Mouse (Mus musculus): ENCODE measurements around the gene Gm3460. TPM values are rescaled to one million over a fixed set of nuclear protein-coding genes. Genes with fewer than 3 reads are reported as not detected.
"Not testable (repeated sequence)": the region's sequence is repeated elsewhere in the genome, so short reads cannot be mapped to it uniquely, and the experiment has no call there.

The Gm3460 gene
- polyA plus RNA-seq (2012; rRNA removed) = 2.7 and 3.3 TPM in 2 replicates

GRCm38 (mm10) chr14:6622318-6622717, at the start of gene Gm3460:
Gene Gm3460 (minus strand): TSS chr14:6622418.
- H3K36me3 ChIP-seq (ENCODE audit: control insufficient read depth, insufficient read depth, low read length); H3K4me3 ChIP-seq (ENCODE audit: control insufficient read depth, low read depth, low read length); H3K4me1 ChIP-seq (ENCODE audit: control insufficient read depth, insufficient read depth, low read length); H3K27me3 ChIP-seq (ENCODE audit: control insufficient read depth, insufficient read depth, low read length); H3K27ac ChIP-seq (ENCODE audit: control insufficient read depth, insufficient read depth, low read depth, low read length): not testable (repeated sequence)

- H3K4me1 ChIP-seq (ENCODE audit: control insufficient read depth, insufficient read depth, low read length); H3K27me3 ChIP-seq (ENCODE audit: control insufficient read depth, insufficient read depth, low read length); H3K4me3 ChIP-seq (ENCODE audit: control insufficient read depth, low read depth, low read length); H3K36me3 ChIP-seq (ENCODE audit: control insufficient read depth, insufficient read depth, low read length); H3K27ac ChIP-seq (ENCODE audit: control insufficient read depth, insufficient read depth, low read depth, low read length): not testable (repeated sequence)
Observed at GRCm38 (mm10) chr14:6606436-6606835, 15.8 kb downstream of the Gm3460 start.

GRCm38 (mm10) chr14:6605004-6605403, 17.2 kb downstream of the Gm3460 start:
- H3K27ac ChIP-seq (ENCODE audit: control insufficient read depth, insufficient read depth, low read depth, low read length); H3K36me3 ChIP-seq (ENCODE audit: control insufficient read depth, insufficient read depth, low read length); H3K4me3 ChIP-seq (ENCODE audit: control insufficient read depth, low read depth, low read length); H3K27me3 ChIP-seq (ENCODE audit: control insufficient read depth, insufficient read depth, low read length); H3K4me1 ChIP-seq (ENCODE audit: control insufficient read depth, insufficient read depth, low read length): not testable (repeated sequence)

GRCm38 (mm10) chr14:6604551-6604950, 17.7 kb downstream of the Gm3460 start:
- H3K4me1 ChIP-seq (ENCODE audit: control insufficient read depth, insufficient read depth, low read length); H3K27ac ChIP-seq (ENCODE audit: control insufficient read depth, insufficient read depth, low read depth, low read length); H3K36me3 ChIP-seq (ENCODE audit: control insufficient read depth, insufficient read depth, low read length); H3K27me3 ChIP-seq (ENCODE audit: control insufficient read depth, insufficient read depth, low read length): not testable (repeated sequence)
- peak overlapping the region; percentile 8; the same call in 1 of the 2 replicates for H3K4me3 ChIP-seq (ENCODE audit: control insufficient read depth, low read depth, low read length)

GRCm38 (mm10) chr14:6590513-6590912, 31.7 kb downstream of the Gm3460 start, which contains the start of gene Gm3629:
Gene Gm3629 (minus strand): TSS chr14:6590613.
- H3K4me1 ChIP-seq (ENCODE audit: control insufficient read depth, insufficient read depth, low read length); H3K27ac ChIP-seq (ENCODE audit: control insufficient read depth, insufficient read depth, low read depth, low read length); H3K36me3 ChIP-seq (ENCODE audit: control insufficient read depth, insufficient read depth, low read length); H3K27me3 ChIP-seq (ENCODE audit: control insufficient read depth, insufficient read depth, low read length); H3K4me3 ChIP-seq (ENCODE audit: control insufficient read depth, low read depth, low read length): not testable (repeated sequence)

Other genes starting within 250 kb of the Gm3460 start
- 0.15 and 0.43 TPM in 2 replicates for gene Gm16440, start 232.1 kb downstream of the Gm3460 start, polyA plus RNA-seq (2012; rRNA removed)
- gene Gm3591, start 209.9 kb downstream of the Gm3460 start, polyA plus RNA-seq (2012; rRNA removed) = 6.4 and 7.2 TPM in 2 replicates
- 0.72 and 0.79 TPM in 2 replicates for gene Gm3594, start 177.8 kb downstream of the Gm3460 start, polyA plus RNA-seq (2012; rRNA removed)
- gene Gm8356, start 85.1 kb downstream of the Gm3460 start, polyA plus RNA-seq (2012; rRNA removed) = 0.52 and 0.99 TPM in 2 replicates
- 1.8 and 2.1 TPM in 2 replicates for gene Gm3629, start 31.8 kb downstream of the Gm3460 start, polyA plus RNA-seq (2012; rRNA removed)
- gene Gm10251, start 61.8 kb upstream of the Gm3460 start, polyA plus RNA-seq (2012; rRNA removed) = 17.0 and 24.0 TPM in 2 replicates
- 0.07 and 0.10 TPM in 2 replicates for gene Gm8050, start 97.8 kb upstream of the Gm3460 start, polyA plus RNA-seq (2012; rRNA removed)
- gene Gm3636, start 119.9 kb upstream of the Gm3460 start, polyA plus RNA-seq (2012; rRNA removed) = 1.9 and 3.3 TPM in 2 replicates
- gene Gm8362, start 152.0 kb upstream of the Gm3460 start, polyA plus RNA-seq (2012; rRNA removed) = 5.0 and 8.0 TPM in 2 replicates
- gene Gm3642, start 217.9 kb upstream of the Gm3460 start, polyA plus RNA-seq (2012; rRNA removed) = 0.59 and 0.79 TPM in 2 replicates